Mouse (Mus musculus) liver, embryonic 11.5 days (tissue): ENCODE results near the gene Atp6v0a4. TPM values are rescaled to one million over a fixed set of nuclear protein-coding genes. Genes with fewer than 3 reads are reported as not detected.

ENCODE experiments used
- ATAC-seq: fragments of 200-750 bp; cut with Nextera tagmentation; replicated peaks from 2 replicates; pipeline ENCODE4 v1.8.0; 2017; ENCODE audit warnings: moderate number of reproducible peaks, mild to moderate bottlenecking, moderate TSS enrichment, moderate library complexity; ENCODE audit not compliant: low FRiP score
- DNase-seq: peaks from one replicate; pipeline ENCODE4 v3.0.0-alpha.2; 2017; ENCODE audit warnings: low spot score
- H3K27ac ChIP-seq: fragments of 300-500 bp; sonication (generic); 2 replicates; pipeline ENCODE4 v1.5.1; 2014; ENCODE audit warnings: mild to moderate bottlenecking, low read depth, low read length, control low read depth
- H3K27me3 ChIP-seq: fragments of 300-500 bp; sonication (generic); replicated peaks from 2 replicates; pipeline ENCODE4 v1.6.1; 2014; ENCODE audit warnings: low read length, mixed read lengths; ENCODE audit not compliant: control insufficient read depth, insufficient read depth
- H3K36me3 ChIP-seq: fragments of 300-500 bp; sonication (generic); 2 replicates; pipeline ENCODE4 v1.6.1; 2014; ENCODE audit warnings: mild to moderate bottlenecking, low read length, moderate library complexity, mixed read lengths; ENCODE audit not compliant: control insufficient read depth, insufficient read depth
- H3K4me1 ChIP-seq: fragments of 300-500 bp; sonication (generic); replicated peaks from 2 replicates; pipeline ENCODE4 v1.6.1; 2014; ENCODE audit warnings: low read length, mixed read lengths; ENCODE audit not compliant: control insufficient read depth, insufficient read depth
- H3K4me2 ChIP-seq: fragments of 300-500 bp; sonication (generic); 2 replicates; pipeline ENCODE4 v1.6.1; 2014; ENCODE audit warnings: mild to moderate bottlenecking, control low read depth, moderate library complexity
- H3K4me3 ChIP-seq: fragments of 300-500 bp; sonication (generic); 2 replicates; pipeline ENCODE4 v1.5.1; 2014; ENCODE audit warnings: low read depth, low read length, control low read depth
- H3K9ac ChIP-seq: fragments of 300-500 bp; sonication (generic); 2 replicates; pipeline ENCODE4 v1.6.1; 2014; ENCODE audit warnings: low read depth, low read length, control low read depth
- H3K9me3 ChIP-seq: fragments of 300-500 bp; sonication (generic); 2 replicates; pipeline ENCODE4 v1.6.1; 2016; ENCODE audit warnings: low read length, inconsistent platforms, mixed read lengths; ENCODE audit not compliant: control insufficient read depth
- WGBS: fragments of 180-500 bp; shearing (Covaris S2); extraction: QIAGEN DNeasy Blood & Tissue Kit; methylation state at CpG from one replicate; pipeline ENCODE4 v1.1.7; 2014; 5-methylcytosine and 5-hydroxymethylcytosine counted together
- polyA plus RNA-seq: library from polyadenylated mRNA; unstranded; fragments of >200 nt; fragmentation: Nextera tagmentation; extraction: Ambion mirVana; gene quantifications from 2 replicates; pipeline ENCODE4 v1.2.1, GENCODE M21; 2014

Atp6v0a4 gene
- polyA plus RNA-seq, 1 experiment from 2014 or later: 0.29 TPM

- no peak overlapping the region for H3K4me2 ChIP-seq
- no peaks in the 10 kb centered on the region for H3K27me3 ChIP-seq
- no peaks in the 10 kb centered on the region for H3K36me3 ChIP-seq
- H3K4me1 ChIP-seq: no peaks in the 10 kb centered on the region
- 57% methylated on average over 1 of the region's 1 CpGs for WGBS
- H3K4me3 ChIP-seq: no peak overlapping the region
- DNase-seq (no peak), ATAC-seq (no peak)
- no peaks in the 10 kb centered on the region for H3K9me3 ChIP-seq
- no peak overlapping the region for H3K27ac ChIP-seq
- H3K9ac ChIP-seq: no peak overlapping the region
Measured at GRCm38 (mm10) chr6:38027771-38028170, 96.6 kb downstream of the Atp6v0a4 start.

- no peaks in the 10 kb centered on the region for H3K9me3 ChIP-seq
- H3K27me3 ChIP-seq: no peaks in the 10 kb centered on the region
- H3K4me2 ChIP-seq: no peak overlapping the region
- 54% methylated on average over 7 of the region's 7 CpGs for WGBS
- H3K27ac ChIP-seq: no peak overlapping the region
- H3K36me3 ChIP-seq: no peaks in the 10 kb centered on the region
- ATAC-seq (no peak), DNase-seq (no peak)
- H3K4me1 ChIP-seq: no peaks in the 10 kb centered on the region
- H3K9ac ChIP-seq: no peak overlapping the region
- no peak overlapping the region for H3K4me3 ChIP-seq
Measured at GRCm38 (mm10) chr6:38023284-38023683, 101.1 kb downstream of the Atp6v0a4 start.

- 75% methylated on average over 7 of the region's 7 CpGs for WGBS
- H3K4me3 ChIP-seq: no peak overlapping the region
- H3K9me3 ChIP-seq: no peaks in the 10 kb centered on the region
- H3K4me1 ChIP-seq: no peaks in the 10 kb centered on the region
- ATAC-seq: no peak
- no peak overlapping the region for H3K27ac ChIP-seq
- H3K36me3 ChIP-seq: no peaks in the 10 kb centered on the region
- H3K4me2 ChIP-seq: no peak overlapping the region
- no peak overlapping the region for H3K9ac ChIP-seq
- no peak for DNase-seq
- no peaks in the 10 kb centered on the region for H3K27me3 ChIP-seq
Measured at GRCm38 (mm10) chr6:38021406-38021805, 103.0 kb downstream of the Atp6v0a4 start.

GRCm38 (mm10) chr6:38012829-38013228, 111.6 kb downstream of the Atp6v0a4 start:
- Histone ChIP-seq H3K27me3 (no peaks in the 10 kb centered on the region), H3K27ac (no peak overlapping the region), H3K4me3 (no peak overlapping the region), H3K9ac (no peak overlapping the region), H3K4me1 (no peaks in the 10 kb centered on the region), H3K4me2 (no peak overlapping the region), H3K9me3 (no peaks in the 10 kb centered on the region), H3K36me3 (no peaks in the 10 kb centered on the region)
- ATAC-seq (no peak), DNase-seq (no peak)
- 81% methylated on average over 2 of the region's 2 CpGs for WGBS

GRCm38 (mm10) chr6:38007459-38007858, 116.9 kb downstream of the Atp6v0a4 start:
- H3K9me3 ChIP-seq: no peaks in the 10 kb centered on the region
- no peak overlapping the region for H3K27ac ChIP-seq
- DNase-seq (no peak), ATAC-seq (no peak)
- H3K4me1 ChIP-seq: no peaks in the 10 kb centered on the region
- H3K4me2 ChIP-seq: no peak overlapping the region
- H3K4me3 ChIP-seq: no peak overlapping the region
- no peaks in the 10 kb centered on the region for H3K27me3 ChIP-seq
- no peak overlapping the region for H3K9ac ChIP-seq
- 6% methylated on average over 6 of the region's 6 CpGs for WGBS
- H3K36me3 ChIP-seq: no peaks in the 10 kb centered on the region

Other genes starting within 250 kb of the Atp6v0a4 start
- 0.08 and 0.25 TPM in 2 replicates for gene Svopl, start 77.6 kb downstream of the Atp6v0a4 start, polyA plus RNA-seq
- gene Tmem213, start 15.3 kb downstream of the Atp6v0a4 start, polyA plus RNA-seq: not detected in 2 replicates
- 3.0 TPM in 2 replicates for gene D630045J12Rik, start 129.4 kb upstream of the Atp6v0a4 start, polyA plus RNA-seq
- 8.3 and 8.9 TPM in 2 replicates for gene Zc3hav1l, start 174.7 kb upstream of the Atp6v0a4 start, polyA plus RNA-seq
- gene Zc3hav1, start 230.0 kb upstream of the Atp6v0a4 start, polyA plus RNA-seq: 28.4 and 31.3 TPM in 2 replicates